Comparison of ENCODE assay signal across 20 mouse cellular contexts in genomic region chr5:3725491-3725890, GRCm38 (mm10).
"Had no signal": no experiment of that assay in that cellular context is flagged by ENCODE, and none has a peak within 500 bp of the region (broad histone marks: within the 10 kb centered on the region; RNA-seq: fewer than 3 reads in every experiment).

No protein-coding gene starts in this region.

- DNase-seq: lung, adult 2 months; lung, postnatal 14 days; lung, postnatal 4 days; midbrain, embryonic 14.5 days; retina, postnatal 1 day; right cerebral cortex, adult 18-20 months; right cerebral cortex, postnatal 25 days; right cerebral cortex, postnatal 4 days; spleen, adult 18-20 months; thymus, adult 18-20 months; thymus, postnatal 14 days; thymus, postnatal 36 days had no signal

- ATAC-seq: lung, postnatal 0 days; midbrain, embryonic 16.5 days had no signal

- H3K27ac ChIP-seq: lung, embryonic 15.5 days; midbrain, embryonic 10.5 days; midbrain, embryonic 12.5 days; neural tube, embryonic 13.5 days; neural tube, embryonic 15.5 days had no signal

- H3K4me1 ChIP-seq: lung, embryonic 15.5 days; midbrain, embryonic 10.5 days; midbrain, embryonic 12.5 days; neural tube, embryonic 13.5 days; neural tube, embryonic 15.5 days had no signal

- H3K9ac ChIP-seq: lung, embryonic 15.5 days; midbrain, embryonic 12.5 days; neural tube, embryonic 13.5 days; neural tube, embryonic 15.5 days had no signal

- H3K9me3 ChIP-seq: lung, embryonic 15.5 days; midbrain, embryonic 10.5 days; midbrain, embryonic 12.5 days; neural tube, embryonic 13.5 days; neural tube, embryonic 15.5 days had no signal

- H3K4me3 ChIP-seq: lung, embryonic 15.5 days; midbrain, embryonic 10.5 days; midbrain, embryonic 12.5 days; myocyte; neural tube, embryonic 13.5 days; neural tube, embryonic 15.5 days had no signal

- H3K27me3 ChIP-seq: lung, embryonic 15.5 days; midbrain, embryonic 12.5 days; neural tube, embryonic 13.5 days; neural tube, embryonic 15.5 days had no signal

- H3K4me2 ChIP-seq: lung, embryonic 15.5 days; midbrain, embryonic 12.5 days; neural tube, embryonic 13.5 days; neural tube, embryonic 15.5 days had no signal
